Mouse (Mus musculus): Measurements from ENCODE around the gene H2-M10.1.
"Not testable (repeated sequence)": the region's sequence is repeated elsewhere in the genome, so short reads cannot be mapped to it uniquely, and the experiment has no call there.

Gene H2-M10.1

DNA sequence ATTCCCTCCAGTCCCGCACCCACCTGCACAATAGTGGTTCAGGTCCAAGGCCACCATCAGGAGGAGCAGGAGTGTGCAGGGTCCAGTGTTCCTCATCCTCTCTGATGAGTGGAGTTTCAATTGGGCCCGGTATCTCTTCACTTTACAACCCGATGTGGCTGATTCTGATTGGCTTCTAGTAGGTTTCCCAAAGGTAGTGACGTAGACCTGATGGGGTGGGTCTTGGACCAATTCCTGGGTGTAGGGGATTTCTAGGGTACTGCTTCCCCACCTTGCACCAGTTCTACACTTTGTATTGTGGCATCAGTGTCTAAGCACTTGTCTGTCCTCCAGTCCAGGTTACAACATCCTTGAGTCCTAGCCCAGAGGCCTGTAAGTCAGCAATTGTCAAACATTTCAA is at the start of gene H2-M10.1:
Gene H2-M10.1, minus strand, starts transcription at position 101 of the 400 bp plus-strand sequence.
- no peak for ATAC-seq (ENCODE audit: low TSS enrichment)

DNA sequence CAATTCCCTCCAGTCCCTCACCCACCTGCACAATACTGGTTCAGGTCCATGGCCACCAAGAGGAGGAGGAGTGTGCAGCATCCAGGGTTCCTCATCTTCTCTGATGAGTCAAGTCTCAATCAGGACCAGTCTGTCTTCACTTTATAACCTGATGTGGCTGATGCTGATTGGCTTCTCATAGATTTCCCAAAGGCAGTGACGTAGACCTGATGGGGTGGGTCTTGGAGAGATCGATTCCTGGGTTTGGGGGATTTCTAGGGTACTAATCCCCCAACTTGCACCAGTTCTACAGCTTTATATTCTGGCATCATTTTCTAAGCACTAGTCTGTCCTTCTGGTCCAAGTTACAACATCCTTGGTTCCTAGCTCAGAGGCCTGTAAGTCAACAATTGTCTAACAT is 42.4 kb upstream of the H2-M10.1 start, which contains the start of gene H2-M10.3:
Gene H2-M10.3, minus strand, starts transcription at position 101 of the 400 bp plus-strand sequence.
- not testable (repeated sequence) for ATAC-seq (ENCODE audit: low TSS enrichment)

DNA sequence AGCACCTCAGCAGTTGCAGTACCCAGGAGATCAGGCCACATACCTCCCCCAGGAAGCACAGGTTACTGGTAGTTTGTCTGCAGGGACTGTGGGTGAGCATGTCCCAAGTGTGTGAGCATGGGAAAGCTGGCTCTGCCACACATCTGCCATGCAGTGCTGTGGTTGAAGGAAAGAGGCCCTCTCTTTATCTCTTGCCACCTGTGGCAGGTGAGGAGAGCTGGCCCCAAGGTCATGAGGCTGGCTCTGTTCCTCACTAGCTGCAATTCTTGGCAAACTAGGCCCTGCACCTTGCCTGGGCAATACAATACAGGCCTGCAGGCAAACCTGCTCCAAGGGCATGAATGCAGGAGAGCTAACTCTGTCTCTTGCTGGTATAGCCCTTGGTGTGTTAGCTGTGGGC is 36.4 kb upstream of the H2-M10.1 start:
- not testable (repeated sequence) for ATAC-seq (ENCODE audit: low TSS enrichment)

DNA sequence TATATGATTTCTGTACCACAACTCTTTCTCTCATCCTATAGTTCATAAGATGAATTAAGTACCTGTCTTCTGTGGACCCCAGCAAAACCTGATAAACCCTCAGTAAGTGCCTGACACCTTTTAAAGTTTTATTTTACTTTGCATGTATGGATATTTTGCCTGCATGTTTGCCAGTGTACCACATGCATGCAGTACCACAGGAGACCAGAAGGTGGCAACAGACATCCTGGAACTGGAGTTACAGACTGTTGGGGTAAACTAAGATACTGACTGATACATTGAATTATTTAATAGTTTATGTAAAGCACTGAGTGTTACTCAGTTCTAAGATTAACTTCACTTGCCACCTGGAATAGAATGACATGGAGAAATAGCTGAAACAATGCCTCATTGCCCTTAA is 31.6 kb upstream of the H2-M10.1 start:
- ATAC-seq (ENCODE audit: low TSS enrichment), result not testable (repeated sequence)

DNA sequence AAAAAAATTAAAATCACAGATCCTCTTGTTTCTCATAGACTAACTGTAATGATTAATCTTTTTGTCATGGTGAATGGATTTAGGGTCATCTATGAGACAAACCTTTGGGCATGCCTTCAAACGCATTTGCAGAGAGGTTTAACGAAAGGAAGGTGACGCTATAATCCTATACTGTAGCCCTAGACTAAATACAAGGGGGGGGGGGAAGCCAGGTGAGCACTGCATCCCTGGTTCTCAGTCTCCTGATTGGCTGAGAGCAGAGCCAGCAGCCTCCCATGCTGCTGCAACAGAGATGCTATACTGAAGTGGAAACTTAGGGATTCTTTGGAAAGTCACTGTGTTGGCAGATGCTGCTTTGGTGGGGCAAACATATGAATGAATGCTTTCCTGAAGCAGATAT is 29.8 kb upstream of the H2-M10.1 start:
- ATAC-seq (ENCODE audit: low TSS enrichment), result no peak

DNA sequence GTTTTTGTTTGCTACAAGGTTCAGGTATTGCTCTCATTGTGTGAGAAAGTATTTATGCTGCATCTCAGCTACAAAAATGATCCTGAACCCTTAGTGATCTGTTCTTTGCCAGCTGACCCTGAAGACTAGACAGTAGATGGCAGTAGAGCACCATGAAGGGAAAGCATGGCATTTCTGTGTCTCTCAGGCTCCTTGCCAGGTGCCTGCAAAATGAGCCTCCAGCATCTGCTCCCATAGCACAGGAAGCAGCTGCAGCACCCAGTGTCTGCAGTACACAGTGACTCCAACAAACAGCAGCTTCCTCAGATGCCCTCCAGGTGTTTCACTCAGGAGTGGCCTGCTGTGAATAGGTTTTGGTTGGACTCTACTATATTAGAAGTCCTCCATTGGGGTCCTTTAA is 29.4 kb upstream of the H2-M10.1 start:
- ATAC-seq (ENCODE audit: low TSS enrichment), result peak; percentile 62; the same call in 1 of the 2 replicates

DNA sequence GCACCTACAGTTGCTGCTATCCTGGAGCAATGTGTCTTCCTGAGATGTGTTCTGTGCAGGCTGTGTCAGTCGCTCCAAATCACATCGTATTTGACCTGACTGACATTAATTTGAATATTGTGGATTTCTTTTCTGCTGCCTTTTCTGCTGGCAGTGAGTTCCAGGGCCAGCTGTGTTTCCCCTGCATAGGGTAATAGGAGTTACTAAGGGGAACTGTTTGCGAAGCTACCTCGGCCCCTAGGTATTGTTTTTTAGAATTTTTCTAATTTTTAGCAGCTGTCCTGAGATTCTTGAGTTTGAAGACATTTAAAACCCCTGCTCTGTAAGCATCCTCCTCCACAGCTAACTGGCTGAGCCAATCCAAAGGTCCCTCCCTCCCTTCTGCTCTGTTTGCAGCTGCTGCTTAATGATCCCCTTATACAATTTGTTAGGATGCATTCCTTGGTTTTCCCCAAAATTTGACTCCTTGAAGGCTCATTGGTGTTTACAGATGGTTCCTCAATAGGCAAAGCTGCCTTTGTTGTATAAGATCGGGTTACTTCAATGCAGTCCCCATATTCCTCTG is 10.2 kb downstream of the H2-M10.1 start:
- 0 out of 2 replicates have a peak, but pooled peaks have one; percentile 7 for ATAC-seq (ENCODE audit: low TSS enrichment)

DNA sequence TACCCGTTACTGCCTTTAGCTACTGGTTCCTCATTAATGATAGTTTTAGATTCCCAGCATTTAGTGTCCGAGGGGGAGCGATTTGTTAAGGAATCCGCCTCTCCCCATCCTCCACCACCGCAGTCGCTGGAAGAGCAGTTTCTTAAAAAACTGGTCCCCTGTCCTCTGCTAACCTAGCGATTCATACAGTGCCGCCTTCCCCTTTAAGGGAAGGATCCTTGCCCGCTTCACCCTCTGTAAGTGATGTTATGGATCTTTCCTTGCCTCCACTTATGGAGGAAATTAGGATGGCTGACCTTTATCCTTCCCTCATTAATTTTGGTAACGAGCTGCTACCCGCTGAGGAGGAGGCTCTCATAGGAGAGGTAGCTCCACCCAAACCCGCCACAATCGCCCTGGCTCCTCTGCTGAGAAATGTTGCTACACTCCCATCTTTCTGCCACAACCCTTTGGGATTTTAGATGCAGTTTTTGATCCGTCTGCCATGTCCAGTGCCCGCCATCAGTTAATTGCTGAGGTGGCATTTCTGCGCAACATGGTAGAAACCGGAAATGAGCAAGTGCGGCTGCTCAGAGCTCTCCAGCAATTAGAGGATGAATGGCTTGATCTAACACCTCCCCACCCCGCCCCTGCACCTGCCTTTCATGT is 10.8 kb downstream of the H2-M10.1 start:
- peak; percentile 97 for ATAC-seq (ENCODE audit: low TSS enrichment)

DNA sequence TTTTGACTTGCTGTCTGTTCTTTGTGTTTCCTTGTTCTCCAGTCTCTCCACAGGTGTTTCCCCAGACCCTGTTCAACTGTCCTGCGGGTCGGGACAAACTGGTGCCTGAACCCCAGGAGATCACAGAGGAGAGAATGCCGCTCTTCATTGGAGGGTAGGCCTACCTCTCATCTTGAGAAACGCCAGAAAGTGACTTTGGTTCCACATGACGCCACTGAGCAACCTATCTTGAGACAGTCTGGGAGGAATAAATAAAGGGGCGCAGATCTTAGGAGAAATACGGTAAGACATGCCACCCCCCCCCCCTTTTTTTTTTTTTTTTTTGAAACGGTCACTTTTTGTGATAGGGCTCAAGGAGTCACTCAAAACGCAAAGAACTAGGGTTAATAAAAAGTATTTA is 11.4 kb downstream of the H2-M10.1 start:
- ATAC-seq (ENCODE audit: low TSS enrichment), result 0 out of 2 replicates have a peak, but pooled peaks have one; percentile 10

DNA sequence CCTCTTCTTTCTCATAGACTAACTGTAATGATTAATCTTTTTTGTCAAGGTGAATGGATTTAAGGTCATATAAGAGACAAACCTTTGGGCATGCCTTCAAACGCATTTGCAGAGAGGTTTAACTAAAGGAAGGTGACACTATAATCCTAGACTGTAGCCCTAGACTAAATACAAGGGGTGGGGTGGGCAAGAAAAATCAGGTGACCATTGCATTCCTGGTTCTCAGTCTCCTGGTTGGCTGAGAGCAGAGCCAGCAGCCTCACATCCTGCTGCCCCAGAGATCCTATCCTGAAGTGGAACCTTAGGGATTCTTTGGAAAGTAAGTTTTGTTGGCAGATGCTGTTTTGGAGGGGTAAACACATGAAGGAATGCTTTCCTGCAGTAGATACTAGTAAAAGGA is 16.7 kb downstream of the H2-M10.1 start:
- ATAC-seq (ENCODE audit: low TSS enrichment), result no peak

DNA sequence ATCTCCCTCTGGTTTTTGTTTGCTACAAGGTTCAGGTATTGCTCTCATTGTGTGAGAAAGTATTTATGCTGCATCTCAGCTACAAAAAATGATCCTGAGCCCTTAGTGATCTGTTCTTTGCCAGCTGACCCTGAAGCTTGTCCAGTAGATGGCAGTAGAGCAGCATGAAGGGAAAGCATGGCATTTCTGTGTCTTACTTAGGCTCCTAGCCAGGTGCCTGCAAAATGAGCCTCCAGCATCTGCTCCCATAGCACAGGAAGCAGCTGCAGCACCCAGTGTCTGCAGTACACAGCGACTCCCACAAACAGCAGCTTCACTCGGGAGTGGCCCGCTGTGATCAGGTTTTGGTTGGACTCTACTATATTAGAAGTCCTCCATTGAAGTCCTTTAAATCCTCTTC is 17.1 kb downstream of the H2-M10.1 start:
- peak; percentile 65 for ATAC-seq (ENCODE audit: low TSS enrichment)

DNA sequence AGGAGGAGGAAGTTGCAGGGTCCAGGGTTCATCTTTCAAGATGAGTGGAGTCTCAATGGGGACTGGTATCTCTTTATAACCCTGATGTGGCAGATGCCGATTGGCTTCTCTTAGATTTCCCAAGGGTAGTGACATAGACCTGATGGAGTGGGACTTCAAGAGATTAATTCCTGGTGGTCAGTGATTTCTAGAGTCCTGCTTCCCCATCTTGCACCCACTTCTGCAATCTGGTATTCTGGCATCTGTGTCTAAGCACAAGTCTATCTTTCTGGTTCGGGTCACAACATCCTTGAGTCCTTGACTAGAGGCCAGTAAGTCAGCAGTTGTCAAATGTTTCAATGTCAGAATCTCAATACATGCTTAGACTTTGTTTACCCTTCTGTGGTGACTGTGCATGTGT is 39.6 kb downstream of the H2-M10.1 start, which contains the start of gene H2-M10.2:
Gene H2-M10.2, minus strand, starts transcription at position 101 of the 400 bp plus-strand sequence.
- no peak for ATAC-seq (ENCODE audit: low TSS enrichment)

DNA sequence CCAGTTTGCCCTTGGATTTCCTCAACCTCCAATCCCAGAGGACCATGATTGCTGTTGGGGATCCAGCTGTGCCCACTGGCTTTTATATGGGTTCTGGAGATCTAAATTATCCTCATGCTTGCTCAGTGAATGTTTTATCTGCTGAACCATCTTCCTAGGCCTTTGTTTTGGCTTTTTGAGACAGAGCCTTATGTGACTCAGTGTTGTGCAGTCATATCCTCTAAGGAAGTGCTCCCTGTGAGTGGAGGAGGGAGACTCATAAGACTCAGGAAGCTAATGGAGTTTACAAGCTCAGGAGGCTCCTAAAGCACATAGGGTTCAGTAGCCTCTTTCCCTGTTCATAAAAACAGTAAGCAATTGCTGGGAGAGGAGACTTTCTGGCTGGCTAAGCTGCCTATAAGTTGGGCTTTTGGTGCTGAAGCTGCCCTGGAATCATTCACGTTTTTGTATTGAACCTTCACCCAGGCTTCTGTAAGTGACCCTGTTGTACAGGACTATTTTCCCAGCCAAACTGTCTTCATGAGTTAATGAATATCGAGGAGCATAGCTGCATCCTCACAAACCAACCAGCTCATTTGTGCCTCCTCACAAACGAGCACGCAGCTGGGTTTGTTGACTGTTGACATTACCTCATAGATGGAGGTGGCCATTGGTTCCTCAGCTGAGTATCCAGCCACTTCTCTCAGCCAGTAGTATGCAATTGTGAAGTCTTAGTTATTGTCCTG is 44.3 kb downstream of the H2-M10.1 start:
- no peak for ATAC-seq (ENCODE audit: low TSS enrichment)

DNA sequence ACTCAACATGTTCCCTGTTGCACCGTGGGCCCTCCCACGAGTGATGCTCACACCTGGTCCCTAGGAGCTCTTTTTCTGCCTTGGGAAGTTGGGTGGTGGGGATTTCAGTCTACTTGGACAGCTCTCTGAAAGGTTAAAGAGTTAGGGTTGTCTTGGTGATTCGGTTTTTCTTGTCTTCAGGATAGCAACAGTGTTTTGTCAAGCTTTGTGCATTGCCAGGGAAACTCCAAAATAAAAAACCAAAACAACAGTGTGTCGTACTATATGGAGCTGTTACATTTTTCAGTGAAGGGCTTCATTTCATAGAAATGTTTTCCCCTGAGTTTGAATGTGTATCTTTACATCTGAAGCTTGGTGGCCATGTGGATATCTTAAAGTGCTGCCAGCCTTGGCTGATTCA is 51.2 kb downstream of the H2-M10.1 start:
- ATAC-seq (ENCODE audit: low TSS enrichment), result no peak

DNA sequence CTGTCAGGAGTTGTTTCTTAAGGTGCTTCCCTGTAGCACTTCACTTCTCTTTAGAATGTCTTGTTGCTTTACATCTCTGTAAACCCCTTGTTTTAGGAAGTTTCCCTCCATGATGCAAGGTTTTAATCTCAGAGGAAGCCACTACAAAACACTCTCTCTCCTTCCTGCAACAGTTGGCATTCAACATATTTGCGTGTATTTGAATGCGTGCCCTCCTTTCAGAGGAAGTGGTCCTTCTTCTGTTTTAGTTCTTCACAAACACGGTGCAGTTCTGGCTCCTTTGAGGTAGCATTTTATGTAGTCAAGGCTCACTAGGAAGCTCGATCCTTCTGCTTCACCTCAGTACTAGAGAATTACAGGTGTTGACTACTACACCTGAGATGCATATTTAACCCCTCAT is 52.2 kb downstream of the H2-M10.1 start:
- ATAC-seq (ENCODE audit: low TSS enrichment), result no peak
